Mouse (Mus musculus) frontal cortex, postnatal 25 days (tissue): ENCODE measurements at regions not wholly inside any gene's neighbourhood (a gene's known extent, or its start where the extent isn't known, plus 50 kb on each side); places are given as distances from the start of the nearest gene placed in this dataset.

ENCODE experiments used
- DNase-seq, 2 experiments: peaks; one replicate each; pipeline ENCODE4 v3.0.0; 2022; ENCODE audit warnings: low spot score in 2 of 2

GRCm38 (mm10) chr15:52959711-52960110, 925.0 kb upstream of the Gm7489 start:
- no peak for DNase-seq

- DNase-seq = no peak
These were observed 923.2 kb upstream of the Gm7489 start for GRCm38 (mm10) chr15:52961491-52961890.

- no peak for DNase-seq
These were observed 920.8 kb upstream of the Gm7489 start for GRCm38 (mm10) chr15:52963918-52964317.

GRCm38 (mm10) chr15:52964403-52964802, 920.3 kb upstream of the Gm7489 start:
- DNase-seq = no peak

- DNase-seq = no peak
These were observed 916.9 kb upstream of the Gm7489 start for GRCm38 (mm10) chr15:52967801-52968235.

GRCm38 (mm10) chr15:52982821-52983220, 901.9 kb upstream of the Gm7489 start:
- DNase-seq = no peak

GRCm38 (mm10) chr15:52990580-52990979, 894.1 kb upstream of the Gm7489 start:
- no peak for DNase-seq

- DNase-seq = peak in 1 of 2 experiments; percentile 5
These were observed 890.4 kb upstream of the Gm7489 start for GRCm38 (mm10) chr15:52994351-52994750.

GRCm38 (mm10) chr15:52999200-52999599, 885.5 kb upstream of the Gm7489 start:
- no peak for DNase-seq

- DNase-seq = peak in 1 of 2 experiments; percentile 9
These were observed 884.9 kb upstream of the Gm7489 start for GRCm38 (mm10) chr15:52999776-53000175.

- DNase-seq = peak in 1 of 2 experiments; percentile 8
These were observed 883.3 kb upstream of the Gm7489 start for GRCm38 (mm10) chr15:53001429-53001828.

- DNase-seq = no peak
These were observed 882.7 kb upstream of the Gm7489 start for GRCm38 (mm10) chr15:53001964-53002363.

- no peak for DNase-seq
These were observed 880.6 kb upstream of the Gm7489 start for GRCm38 (mm10) chr15:53004078-53004477.

GRCm38 (mm10) chr15:53006844-53007243, 877.9 kb upstream of the Gm7489 start:
- no peak for DNase-seq

GRCm38 (mm10) chr15:53009337-53009736, 875.4 kb upstream of the Gm7489 start:
- no peak for DNase-seq
